Mouse (Mus musculus) lung, embryonic 14.5 days (tissue): ENCODE results near the gene Crb1. TPM values are rescaled to one million over a fixed set of nuclear protein-coding genes. Genes with fewer than 3 reads are reported as not detected.

Source experiments
- ATAC-seq: fragments of 200-750 bp; cut with Nextera tagmentation; 2 replicates; pipeline ENCODE4 v1.8.0; 2017; ENCODE audit warnings: mild to moderate bottlenecking, moderate TSS enrichment, moderate library complexity; ENCODE audit not compliant: insufficient read depth
- DNase-seq: peaks from one replicate; pipeline ENCODE4 v3.0.0-alpha.2; 2015
- H3K27ac ChIP-seq: fragments of 300-500 bp; sonication (generic); 2 replicates; pipeline ENCODE4 v1.5.1; 2014; ENCODE audit warnings: low read depth, mild to moderate bottlenecking, moderate library complexity
- H3K27me3 ChIP-seq: fragments of 300-500 bp; sonication (generic); 2 replicates; pipeline ENCODE4 v1.6.1; 2014; ENCODE audit warnings: low read length, control low read depth; ENCODE audit not compliant: insufficient read depth
- H3K36me3 ChIP-seq: fragments of 300-500 bp; sonication (generic); 2 replicates; pipeline ENCODE4 v1.6.1; 2014; ENCODE audit warnings: control low read depth; ENCODE audit not compliant: insufficient read depth
- H3K4me1 ChIP-seq: fragments of 300-500 bp; sonication (generic); 2 replicates; pipeline ENCODE4 v1.6.1; 2014; ENCODE audit warnings: antibody characterized with exemption, control low read depth; ENCODE audit not compliant: insufficient read depth
- H3K4me2 ChIP-seq: fragments of 300-500 bp; sonication (generic); 2 replicates; pipeline ENCODE4 v1.6.1; 2014; ENCODE audit warnings: mild to moderate bottlenecking
- H3K4me3 ChIP-seq: fragments of 300-500 bp; sonication (generic); 2 replicates; pipeline ENCODE4 v1.5.1; 2014; ENCODE audit warnings: low read depth, low read length
- H3K9ac ChIP-seq: fragments of 300-500 bp; sonication (generic); 2 replicates; pipeline ENCODE4 v1.6.1; 2014
- H3K9me3 ChIP-seq: fragments of 300-500 bp; sonication (generic); 2 replicates; pipeline ENCODE4 v1.6.1; 2016; ENCODE audit warnings: low read depth, low read length, control low read depth
- CTCF ChIP-seq: IDR thresholded peaks from 2 replicates; pipeline ENCODE4 v1.5.1; 2016; ENCODE audit warnings: antibody characterized with exemption, low read depth
- WGBS: fragments of 180-500 bp; shearing (Covaris S2); extraction: QIAGEN DNeasy Blood & Tissue Kit; methylation state at CpG from one replicate; pipeline ENCODE4 v1.1.7; 2014; 5-methylcytosine and 5-hydroxymethylcytosine counted together
- polyA plus RNA-seq: library from polyadenylated mRNA; unstranded; fragments of >200 nt; fragmentation: Nextera tagmentation; extraction: Ambion mirVana; gene quantifications from 2 replicates; pipeline ENCODE4 v1.2.1, GENCODE M21; 2014

Gene Crb1
- polyA plus RNA-seq, 1 experiment from 2014 or later, result not detected

- Histone ChIP-seq H3K27me3 (no peaks in the 10 kb centered on the region), H3K4me1 (no peaks in the 10 kb centered on the region; the same call in 1 of the 2 replicates), H3K9ac (no peak overlapping the region), H3K9me3 (no peaks in the 10 kb centered on the region), H3K36me3 (no peaks in the 10 kb centered on the region), H3K4me3 (no peak overlapping the region), H3K27ac (no peak overlapping the region), H3K4me2 (no peak overlapping the region)
- DNase-seq (no peak), ATAC-seq (peak; percentile 41)
- no peak for TF ChIP-seq CTCF
- WGBS, result 11% methylated on average over 5 of the region's 5 CpGs
These were observed 182.4 kb downstream of the Crb1 start for GRCm38 (mm10) chr1:139194428-139195028.

- Histone ChIP-seq H3K4me2 (no peak overlapping the region), H3K4me3 (no peak overlapping the region), H3K4me1 (no peaks in the 10 kb centered on the region; the same call in 1 of the 2 replicates), H3K27ac (no peak overlapping the region), H3K9ac (no peak overlapping the region), H3K36me3 (no peaks in the 10 kb centered on the region), H3K27me3 (no peaks in the 10 kb centered on the region), H3K9me3 (no peaks in the 10 kb centered on the region)
- peak; percentile 90 for ATAC-seq
- 32% methylated on average over 2 of the region's 2 CpGs for WGBS
- TF ChIP-seq CTCF, result no peak
- DNase-seq, result peak; percentile 75
These were observed 182.9 kb downstream of the Crb1 start for GRCm38 (mm10) chr1:139194011-139194410.

DNA sequence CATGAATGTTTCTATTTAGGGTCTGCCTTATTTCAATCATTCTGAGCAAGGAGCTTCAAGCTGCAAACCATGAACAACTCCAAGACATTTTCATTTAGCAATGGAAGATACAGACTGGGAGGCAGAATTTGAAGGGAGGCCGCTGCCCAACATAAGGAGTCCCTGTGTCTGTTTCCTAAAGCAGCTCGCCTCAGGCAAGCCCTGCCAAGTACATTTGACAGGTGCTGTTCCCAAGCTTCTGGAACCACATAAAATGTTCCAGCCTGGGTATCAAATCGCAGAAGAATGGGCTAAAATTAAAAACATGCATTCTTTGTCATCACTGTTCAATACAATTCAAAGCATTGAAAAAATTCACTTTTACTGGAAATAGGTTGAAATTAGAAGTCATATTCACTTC, 184.3 kb downstream of the Crb1 start:
- ATAC-seq (no peak), DNase-seq (no peak)
- Histone ChIP-seq H3K4me1 (no peaks in the 10 kb centered on the region; the same call in 1 of the 2 replicates), H3K36me3 (no peaks in the 10 kb centered on the region), H3K4me3 (no peak overlapping the region), H3K27me3 (no peaks in the 10 kb centered on the region), H3K9me3 (no peaks in the 10 kb centered on the region), H3K9ac (no peak overlapping the region), H3K4me2 (no peak overlapping the region), H3K27ac (no peak overlapping the region)
- no peak for TF ChIP-seq CTCF
- WGBS, result 75% methylated on average over 3 of the region's 3 CpGs

DNA sequence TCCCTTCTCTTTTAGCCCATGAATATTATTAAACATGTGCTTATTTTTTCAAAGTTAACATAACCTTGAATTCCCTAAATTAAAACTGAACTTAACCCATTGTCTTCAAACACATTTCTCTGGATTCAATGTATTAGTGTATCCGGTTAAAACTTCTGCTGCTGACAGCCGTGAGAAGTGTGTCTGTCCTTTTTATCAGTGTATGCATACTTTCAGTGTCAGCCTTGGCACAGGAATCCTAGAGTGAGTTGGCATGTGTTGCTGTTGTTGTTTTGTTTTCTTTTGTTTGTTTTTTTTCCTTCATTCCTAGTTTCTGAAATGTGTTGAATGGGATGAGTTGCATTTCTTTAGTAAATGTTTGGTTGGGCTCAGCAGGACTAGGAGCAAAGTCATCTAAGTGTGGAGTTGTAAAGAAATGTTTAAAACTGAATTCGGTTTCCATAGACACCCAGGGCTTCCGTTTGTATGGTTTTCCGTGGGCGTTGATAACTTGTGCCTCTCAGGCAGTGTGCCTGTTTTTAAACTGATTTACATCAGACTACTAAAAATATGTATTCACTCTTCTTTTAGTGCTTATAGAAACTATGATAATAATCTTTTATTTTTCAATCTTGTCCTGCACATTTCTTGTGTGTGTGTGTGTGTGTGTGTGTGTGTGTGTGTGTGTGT, 196.3 kb downstream of the Crb1 start:
- no peaks in the 10 kb centered on the region for H3K36me3 ChIP-seq
- H3K9ac ChIP-seq, result no peak overlapping the region
- DNase-seq, result peak; percentile 28
- H3K27me3 ChIP-seq, result no peaks in the 10 kb centered on the region
- ATAC-seq, result no peak
- H3K9me3 ChIP-seq, result no peaks in the 10 kb centered on the region
- TF ChIP-seq CTCF, result no peak
- no peaks in the 10 kb centered on the region for H3K4me1 ChIP-seq
- H3K27ac ChIP-seq, result no peak overlapping the region
- 42% methylated on average over 6 of the region's 6 CpGs for WGBS
- H3K4me2 ChIP-seq, result no peak overlapping the region
- H3K4me3 ChIP-seq, result no peak overlapping the region

DNA sequence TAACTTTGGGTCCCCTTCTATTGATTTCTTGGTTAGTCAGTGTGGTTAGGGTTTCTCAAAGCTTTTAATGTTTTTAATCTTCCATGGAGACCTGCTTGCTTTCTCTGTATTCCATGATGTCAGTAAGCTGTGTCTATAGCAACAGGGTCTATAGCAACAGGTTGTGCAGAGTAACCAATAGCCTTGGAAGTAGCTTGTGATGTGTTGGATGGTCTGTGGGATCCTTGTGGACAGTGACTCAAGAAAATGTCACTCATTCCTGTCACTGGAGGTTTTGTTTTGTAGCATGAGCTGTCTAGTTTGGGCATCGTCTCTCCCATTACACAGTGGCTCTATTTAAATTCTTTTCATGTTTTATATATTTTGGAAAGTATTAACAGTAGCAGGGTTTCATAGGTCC, 197.2 kb downstream of the Crb1 start:
- no peaks in the 10 kb centered on the region for H3K36me3 ChIP-seq
- no peaks in the 10 kb centered on the region for H3K9me3 ChIP-seq
- no peak overlapping the region for H3K4me2 ChIP-seq
- no peak overlapping the region for H3K4me3 ChIP-seq
- no peak for ATAC-seq
- no peak overlapping the region for H3K27ac ChIP-seq
- H3K4me1 ChIP-seq, result no peaks in the 10 kb centered on the region
- H3K27me3 ChIP-seq, result no peaks in the 10 kb centered on the region
- WGBS, result 87% methylated on average over 1 of the region's 1 CpGs
- no peak overlapping the region for H3K9ac ChIP-seq
- no peak for DNase-seq
- TF ChIP-seq CTCF, result no peak

GRCm38 (mm10) chr1:139174058-139174832, 202.7 kb downstream of the Crb1 start:
- H3K27ac ChIP-seq, result peak overlapping the region; percentile 56; the same call in 1 of the 2 replicates
- no peak overlapping the region for H3K4me3 ChIP-seq
- H3K9me3 ChIP-seq, result no peaks in the 10 kb centered on the region
- WGBS, result 49% methylated on average over 3 of the region's 3 CpGs
- ATAC-seq (no peak), DNase-seq (peak; percentile 74)
- peaks cover 5% of the 10 kb centered on the region; the same call in 1 of the 2 replicates for H3K36me3 ChIP-seq
- H3K4me2 ChIP-seq, result no peak overlapping the region
- no peaks in the 10 kb centered on the region for H3K4me1 ChIP-seq
- no peak for TF ChIP-seq CTCF
- no peak overlapping the region for H3K9ac ChIP-seq
- H3K27me3 ChIP-seq, result no peaks in the 10 kb centered on the region

DNA sequence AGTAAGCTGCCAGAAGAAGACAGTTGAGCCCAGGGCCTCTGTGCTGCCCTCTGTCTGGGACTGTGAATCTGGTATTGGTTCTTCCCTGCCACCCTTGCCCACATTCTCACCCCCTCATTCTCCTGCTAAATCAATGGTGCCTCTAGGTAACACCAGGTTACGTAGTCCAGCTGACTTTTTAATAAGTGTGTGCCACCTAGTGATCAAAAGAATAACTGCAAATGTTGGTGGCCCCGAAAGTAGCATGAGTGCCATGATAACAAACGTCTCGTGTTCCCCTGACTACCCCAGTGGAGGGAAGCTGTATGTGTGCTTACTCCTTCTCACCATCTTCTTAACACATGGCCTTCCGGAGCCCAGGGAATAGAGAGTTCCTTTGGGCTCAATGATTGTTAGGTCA, 214.1 kb downstream of the Crb1 start:
- H3K27me3 ChIP-seq, result no peaks in the 10 kb centered on the region
- H3K9me3 ChIP-seq, result no peaks in the 10 kb centered on the region
- H3K4me1 ChIP-seq, result no peaks in the 10 kb centered on the region
- no peak overlapping the region for H3K4me2 ChIP-seq
- no peaks in the 10 kb centered on the region for H3K36me3 ChIP-seq
- ATAC-seq (peak; percentile 50), DNase-seq (peak; percentile 77)
- 20% methylated on average over 5 of the region's 5 CpGs for WGBS
- H3K9ac ChIP-seq, result no peak overlapping the region
- no peak overlapping the region for H3K4me3 ChIP-seq
- no peak overlapping the region for H3K27ac ChIP-seq
- peak; percentile 69 for TF ChIP-seq CTCF
